Mouse (Mus musculus): Measurements from ENCODE around the gene Nipal1. TPM values are rescaled to one million over a fixed set of nuclear protein-coding genes. Genes with fewer than 3 reads are reported as not detected.

Nipal1 gene
- not detected in 2 replicates for total RNA-seq (2015; ENCODE audit: low replicate concordance)
- not detected in 2 replicates for total RNA-seq (2017; ENCODE audit: low replicate concordance)

DNA sequence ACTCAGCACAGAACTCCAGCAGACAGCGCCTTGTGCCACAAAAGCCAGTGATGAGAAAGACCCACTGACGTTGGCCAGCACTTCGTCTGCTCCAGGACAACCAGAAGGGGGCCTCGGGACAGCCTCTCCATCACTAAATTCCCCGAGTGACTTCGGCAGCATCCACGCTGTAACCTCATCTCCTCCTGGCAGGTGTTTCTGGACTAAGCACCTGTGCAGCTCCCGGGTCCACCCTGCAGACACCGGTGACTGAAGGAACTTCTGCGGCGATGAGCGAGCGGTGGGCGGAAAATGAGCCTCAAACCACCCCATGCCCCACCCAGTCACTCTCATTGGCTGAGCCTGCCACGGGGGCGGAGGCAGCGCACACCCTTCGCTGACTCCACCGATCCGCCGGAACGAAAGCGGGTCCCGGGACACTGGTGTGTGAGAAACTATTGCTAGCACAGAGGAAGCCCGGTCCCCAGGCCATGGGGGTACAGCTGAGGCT lies at the start of gene Nipal1:
Gene Nipal1 (plus strand): TSS at position 378 of the 490 bp plus-strand sequence.
- ATAC-seq (replicated peaks; ENCODE audit: low FRiP score, poor library complexity, severe bottlenecking): peak; percentile 97

DNA sequence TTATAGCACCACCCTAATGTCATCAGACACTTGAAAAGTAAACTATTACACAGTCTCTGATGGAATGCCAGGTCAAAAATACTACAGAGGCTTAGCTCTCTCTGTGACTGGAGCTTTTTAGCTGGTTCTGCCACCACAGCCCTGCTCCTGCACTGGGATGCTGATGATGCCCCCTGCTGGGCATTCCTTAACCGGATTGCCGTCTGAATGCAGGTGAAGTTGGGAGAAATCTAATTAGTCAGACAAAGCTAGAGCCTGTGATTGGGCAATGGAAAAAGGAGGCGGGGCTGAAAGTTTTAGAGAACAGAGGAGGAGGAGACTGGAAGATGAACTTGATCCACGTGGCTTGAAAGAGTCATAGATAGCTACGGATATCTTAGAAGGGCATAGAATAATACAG lies 46.6 kb upstream of the Nipal1 start:
- ATAC-seq (replicated peaks; ENCODE audit: low FRiP score, poor library complexity, severe bottlenecking): no peak

DNA sequence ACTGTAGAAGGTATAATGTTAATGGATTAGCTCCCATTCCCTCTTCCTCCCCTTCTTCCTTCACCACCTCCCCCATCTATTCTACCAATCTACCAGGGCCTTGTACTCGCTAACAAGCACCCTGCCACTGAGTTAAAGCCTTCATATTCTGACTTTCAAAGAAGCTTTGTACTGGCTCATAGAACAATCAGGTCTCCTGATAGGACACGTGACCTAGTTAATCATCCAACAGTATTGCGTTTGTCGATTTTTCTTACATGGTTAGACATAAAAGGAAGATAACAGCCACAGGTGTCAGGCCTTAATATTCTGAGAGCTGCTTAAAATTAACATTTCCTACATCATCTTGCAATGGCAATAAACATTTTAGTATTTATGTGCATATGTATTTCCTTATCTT lies 44.5 kb upstream of the Nipal1 start:
- ATAC-seq (replicated peaks; ENCODE audit: low FRiP score, poor library complexity, severe bottlenecking): no peak

DNA sequence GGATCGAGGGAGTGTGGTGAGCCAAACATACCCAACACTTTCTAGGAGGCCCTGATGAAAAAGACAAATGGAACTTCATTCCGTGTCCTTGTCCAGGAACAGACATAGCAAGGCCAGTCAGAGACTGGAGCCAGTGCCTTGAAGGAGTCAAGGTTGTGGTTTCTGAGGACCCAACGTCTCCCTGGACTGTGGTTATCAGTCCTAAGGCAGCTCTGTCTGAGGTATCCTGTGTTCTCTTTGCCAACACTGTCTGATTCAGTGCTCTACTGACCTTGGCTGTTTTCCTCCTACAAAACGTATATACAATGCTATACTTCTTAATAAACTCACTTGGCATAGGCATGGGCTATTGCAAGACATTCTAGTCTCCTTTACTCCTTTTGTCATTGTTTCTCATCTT lies 30.2 kb upstream of the Nipal1 start:
- ATAC-seq (replicated peaks; ENCODE audit: low FRiP score, poor library complexity, severe bottlenecking): no peak

DNA sequence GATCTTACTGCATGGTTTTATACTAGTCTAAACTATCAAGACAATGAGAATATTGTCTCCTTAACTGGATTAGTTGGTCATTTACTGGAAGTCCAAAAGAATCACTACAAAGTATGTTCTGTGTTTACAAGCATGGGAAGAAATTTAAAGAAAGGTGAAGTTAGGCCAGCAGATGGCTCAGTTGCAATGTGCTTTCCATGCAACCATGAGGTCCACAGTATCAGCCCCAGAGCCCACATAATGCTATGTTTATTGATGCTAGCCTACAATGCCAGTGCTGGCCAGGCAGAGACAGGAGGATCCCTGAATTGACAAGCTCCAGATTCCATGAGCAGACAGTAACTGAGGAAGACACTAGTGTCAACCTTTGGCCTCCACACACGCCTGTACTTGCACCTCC lies 26.6 kb upstream of the Nipal1 start:
- no peak for ATAC-seq (replicated peaks; ENCODE audit: low FRiP score, poor library complexity, severe bottlenecking)

DNA sequence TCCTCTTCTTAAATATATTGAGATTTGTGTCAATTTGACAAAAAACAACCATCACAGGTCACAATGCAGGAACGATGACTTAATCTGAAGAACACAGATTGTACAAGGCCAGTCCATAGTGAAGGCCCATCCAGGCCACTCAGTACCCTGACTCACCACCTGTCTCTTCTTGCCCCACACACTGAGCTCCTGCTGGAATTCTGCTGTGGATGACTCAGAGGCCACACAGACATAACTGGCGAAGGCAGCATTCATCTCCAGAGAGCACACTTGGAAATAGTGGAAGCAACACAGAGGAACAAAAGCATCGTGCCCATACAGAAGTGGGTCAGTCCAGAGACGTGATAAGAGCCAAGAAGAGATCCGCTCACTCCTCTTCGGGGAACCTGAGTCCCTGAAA lies 17.6 kb upstream of the Nipal1 start:
- ATAC-seq (replicated peaks; ENCODE audit: low FRiP score, poor library complexity, severe bottlenecking): no peak

DNA sequence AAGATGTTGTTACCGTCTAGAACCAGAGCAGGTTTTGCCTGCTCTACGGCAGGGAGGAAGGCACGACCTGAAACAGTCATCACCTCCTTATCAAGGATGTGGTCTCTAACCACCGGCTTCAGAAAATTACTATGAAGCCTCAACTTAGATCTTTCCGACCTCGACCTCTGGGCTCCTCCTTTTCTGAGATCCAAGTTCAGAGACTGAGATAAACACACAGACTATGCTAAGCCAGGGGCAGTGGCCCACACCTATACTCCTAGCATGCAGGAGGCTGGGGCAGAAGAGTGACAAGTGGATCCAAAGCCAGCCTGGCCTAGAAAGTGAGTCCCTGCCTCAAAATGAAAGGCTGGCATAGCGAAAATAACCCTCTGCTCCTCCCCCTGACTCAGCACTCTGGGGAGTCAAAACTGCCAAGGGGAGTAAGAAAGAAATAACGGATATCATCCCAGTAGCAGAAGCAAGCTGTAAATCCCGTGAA lies 12.8 kb upstream of the Nipal1 start:
- ATAC-seq (replicated peaks; ENCODE audit: low FRiP score, poor library complexity, severe bottlenecking): no peak

DNA sequence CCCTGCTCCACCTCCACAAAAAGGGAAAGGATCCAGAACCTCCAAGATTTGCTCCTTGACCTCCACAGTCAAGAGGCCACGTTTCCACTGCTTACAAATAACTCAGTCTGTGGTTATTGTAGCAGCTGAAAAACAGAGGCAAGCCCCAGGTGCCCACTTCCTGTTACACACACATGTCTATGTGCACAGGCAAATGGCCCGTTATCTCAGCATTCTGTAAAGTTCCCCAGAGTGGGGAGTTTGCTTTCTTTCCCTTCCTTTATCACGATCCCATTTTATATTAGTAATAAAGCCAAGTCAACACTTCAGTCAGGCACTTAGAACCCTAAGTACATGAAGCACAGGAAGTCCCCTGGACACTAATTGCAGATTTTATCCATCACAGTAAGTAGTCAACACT lies 11.5 kb upstream of the Nipal1 start:
- ATAC-seq (replicated peaks; ENCODE audit: low FRiP score, poor library complexity, severe bottlenecking): no peak

DNA sequence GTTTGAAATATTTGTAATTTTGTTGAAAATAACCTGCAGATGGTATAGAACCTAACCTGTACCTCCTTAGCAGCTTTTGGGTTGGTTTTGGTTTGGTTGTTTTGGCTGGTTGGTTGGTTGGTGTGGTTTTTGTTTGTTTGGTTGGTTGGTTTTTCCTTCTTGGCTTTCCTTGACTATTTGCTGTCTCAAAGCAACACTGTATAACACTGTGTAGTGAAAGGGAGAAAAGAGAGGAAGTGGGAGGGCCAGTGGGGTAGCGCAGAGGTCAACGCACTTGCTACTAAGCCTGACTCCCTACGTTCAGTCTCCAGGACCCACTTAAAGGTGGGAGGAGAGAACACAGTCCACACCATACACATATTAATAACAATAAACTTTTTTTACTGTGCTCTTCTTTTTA lies 11.0 kb upstream of the Nipal1 start:
- no peak for ATAC-seq (replicated peaks; ENCODE audit: low FRiP score, poor library complexity, severe bottlenecking)

DNA sequence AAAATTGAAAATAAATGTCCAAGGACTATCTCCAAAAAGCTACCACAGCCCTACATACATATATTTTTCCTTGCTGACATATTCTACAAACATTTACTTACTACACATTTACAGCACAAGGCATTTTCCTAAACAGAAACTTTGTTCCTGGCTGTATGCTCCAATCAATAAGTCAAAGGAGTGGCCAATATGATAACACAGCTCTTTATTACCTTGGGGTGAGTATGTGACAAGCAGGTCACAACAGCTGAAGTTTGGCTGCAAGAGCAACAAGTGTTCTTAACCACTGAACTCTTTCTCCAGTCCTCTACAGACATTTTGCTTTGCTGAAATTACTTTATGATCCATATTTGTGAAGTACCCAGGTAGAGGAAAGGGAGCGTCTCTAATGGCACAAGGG lies 7.5 kb upstream of the Nipal1 start:
- no peak for ATAC-seq (replicated peaks; ENCODE audit: low FRiP score, poor library complexity, severe bottlenecking)

DNA sequence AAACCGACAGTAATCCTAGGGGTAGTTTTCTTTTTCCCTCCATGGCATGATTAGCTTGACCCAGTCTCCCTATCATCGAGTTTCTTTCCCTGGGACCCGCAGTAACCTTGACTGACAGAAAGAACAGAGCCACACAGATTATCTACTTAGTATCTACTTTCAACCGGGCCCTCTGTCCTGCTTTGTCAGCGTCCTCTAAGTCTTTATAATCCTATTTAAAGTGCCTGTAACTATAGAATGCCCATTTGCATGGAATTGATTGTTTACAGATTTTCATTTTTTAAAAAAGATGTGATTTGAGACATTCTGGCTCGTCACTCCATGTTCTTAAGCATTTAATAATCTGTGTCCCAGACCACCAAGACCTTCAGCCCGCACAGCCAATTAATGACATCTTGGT lies 3.9 kb upstream of the Nipal1 start:
- ATAC-seq (replicated peaks; ENCODE audit: low FRiP score, poor library complexity, severe bottlenecking): no peak

DNA sequence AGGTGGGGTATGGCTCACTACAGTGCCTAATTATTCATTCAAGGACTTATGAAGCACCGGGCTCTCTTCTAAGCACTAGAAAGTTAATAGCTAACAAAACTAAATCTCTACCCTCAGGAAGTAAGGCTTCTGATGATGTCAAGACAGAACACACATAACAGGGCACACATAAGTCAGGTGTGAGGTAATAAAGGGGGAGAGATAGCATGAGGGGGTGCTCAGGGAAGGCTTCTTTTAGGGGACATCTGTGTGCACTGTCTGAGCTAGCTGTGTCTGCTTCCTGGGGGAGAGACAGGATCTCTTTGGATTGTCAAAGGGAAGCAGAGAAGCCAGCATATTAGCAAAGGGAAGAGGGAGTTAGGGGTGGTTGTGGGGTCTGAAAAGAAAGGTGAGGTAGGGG lies 3.4 kb upstream of the Nipal1 start, which contains the start of gene Cnga1:
Gene Cnga1 (minus strand): TSS at position 101 of the 400 bp plus-strand sequence.
- no peak for ATAC-seq (replicated peaks; ENCODE audit: low FRiP score, poor library complexity, severe bottlenecking)

DNA sequence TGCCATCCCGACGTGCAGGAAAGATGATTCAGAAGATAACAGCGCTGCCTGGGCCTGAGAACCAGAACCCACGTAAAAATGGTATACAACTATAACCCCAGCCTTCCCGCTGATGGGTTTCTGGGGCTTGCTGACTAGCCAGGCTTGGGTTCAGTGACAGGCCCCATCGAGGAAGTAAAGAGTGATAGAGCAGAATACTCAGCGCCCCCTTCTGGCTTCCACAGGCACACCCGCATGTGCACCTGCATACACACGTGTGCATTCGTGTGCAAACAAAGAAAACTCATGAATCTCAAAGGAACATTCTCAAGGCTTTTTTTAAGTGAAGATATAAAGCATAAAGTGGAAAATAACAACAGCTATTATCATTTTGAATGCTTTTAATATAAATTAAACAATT lies 1.5 kb upstream of the Nipal1 start:
- no peak for ATAC-seq (replicated peaks; ENCODE audit: low FRiP score, poor library complexity, severe bottlenecking)

DNA sequence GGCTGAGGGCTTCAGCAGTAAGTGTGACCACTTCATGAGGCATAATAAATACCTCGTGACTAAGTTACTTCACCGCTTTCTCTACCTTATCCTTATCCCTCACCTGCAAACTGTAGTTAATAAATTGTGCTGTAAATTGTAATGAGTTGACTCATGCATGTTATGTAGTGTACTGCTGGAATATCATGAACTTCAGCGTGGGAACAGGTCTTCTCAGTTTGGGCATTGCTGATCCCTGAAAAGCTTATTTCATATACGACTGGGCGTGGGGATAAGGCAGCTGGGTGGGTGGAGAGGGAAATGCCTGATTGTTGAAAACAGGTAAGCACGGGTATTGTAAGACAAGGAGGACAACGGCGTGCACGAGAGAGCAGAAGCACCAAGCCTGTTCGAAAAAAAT lies 599 bp upstream of the Nipal1 start:
- no peak for ATAC-seq (replicated peaks; ENCODE audit: low FRiP score, poor library complexity, severe bottlenecking)

DNA sequence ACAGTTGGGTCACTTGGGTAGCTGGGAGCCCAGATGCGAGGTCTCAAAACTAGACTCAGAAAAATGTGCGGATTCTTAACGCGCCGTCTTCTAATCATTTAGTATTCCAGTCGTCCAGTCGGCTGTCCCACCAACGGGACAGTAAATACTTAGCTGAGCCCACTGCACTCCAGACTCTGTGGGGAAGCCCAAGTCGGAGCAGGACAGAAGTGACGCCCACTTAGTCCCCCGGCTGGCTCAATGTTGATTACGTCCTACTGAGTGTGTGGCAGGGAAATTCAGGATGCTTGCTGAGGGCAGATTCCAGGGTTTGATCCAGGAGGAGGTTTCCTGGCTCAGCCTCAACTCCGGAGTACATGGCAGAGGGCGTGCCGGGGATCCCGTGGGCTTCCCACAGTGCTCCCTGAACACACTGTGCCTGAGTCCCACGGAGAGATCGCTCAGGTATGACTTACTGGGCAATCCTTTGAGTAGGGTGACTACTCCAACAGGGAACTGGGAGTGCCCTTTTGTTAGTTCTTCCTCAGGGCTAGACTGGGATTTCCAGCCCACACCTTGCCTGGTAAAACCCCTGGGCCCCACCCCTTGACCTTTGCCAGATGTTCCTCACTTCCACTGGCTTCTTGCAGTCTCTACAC lies 482 bp downstream of the Nipal1 start:
- ATAC-seq (replicated peaks; ENCODE audit: low FRiP score, poor library complexity, severe bottlenecking): no peak

DNA sequence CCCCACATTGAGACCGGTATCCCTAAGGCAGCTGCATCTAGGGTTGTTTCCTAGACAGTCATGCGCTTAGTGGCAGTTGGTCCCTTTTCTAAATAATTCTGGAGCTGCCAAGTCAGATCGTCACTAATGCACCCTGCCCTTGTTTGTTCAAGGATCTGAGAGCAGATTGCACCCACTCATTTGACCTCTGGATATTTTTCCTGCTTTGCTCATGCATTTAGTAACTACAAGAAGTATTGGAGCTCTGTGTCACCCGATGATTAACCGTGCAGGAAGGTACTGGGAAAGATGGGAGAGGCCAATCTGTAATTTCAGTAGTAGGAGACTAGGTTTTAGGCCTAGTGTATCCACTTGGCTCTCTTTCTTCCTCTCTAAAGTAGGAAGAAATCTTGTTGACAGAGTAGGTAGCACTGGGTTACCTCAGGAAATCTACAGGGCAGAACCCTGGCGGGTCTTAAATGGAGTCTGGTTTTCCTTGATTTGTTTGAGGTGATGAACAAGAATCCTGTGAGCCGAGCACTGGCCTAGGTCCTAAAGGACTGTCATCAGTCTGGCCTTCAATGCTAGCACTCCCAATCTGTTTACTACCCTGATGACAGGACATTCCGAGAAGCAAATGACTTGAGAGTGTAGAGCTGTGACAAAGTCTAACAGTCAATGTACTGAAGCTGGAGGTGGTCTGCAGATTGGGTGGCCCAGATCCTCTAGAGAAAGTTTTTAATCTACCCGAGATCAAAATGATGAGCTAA lies 1.6 kb downstream of the Nipal1 start:
- no peak for ATAC-seq (replicated peaks; ENCODE audit: low FRiP score, poor library complexity, severe bottlenecking)

DNA sequence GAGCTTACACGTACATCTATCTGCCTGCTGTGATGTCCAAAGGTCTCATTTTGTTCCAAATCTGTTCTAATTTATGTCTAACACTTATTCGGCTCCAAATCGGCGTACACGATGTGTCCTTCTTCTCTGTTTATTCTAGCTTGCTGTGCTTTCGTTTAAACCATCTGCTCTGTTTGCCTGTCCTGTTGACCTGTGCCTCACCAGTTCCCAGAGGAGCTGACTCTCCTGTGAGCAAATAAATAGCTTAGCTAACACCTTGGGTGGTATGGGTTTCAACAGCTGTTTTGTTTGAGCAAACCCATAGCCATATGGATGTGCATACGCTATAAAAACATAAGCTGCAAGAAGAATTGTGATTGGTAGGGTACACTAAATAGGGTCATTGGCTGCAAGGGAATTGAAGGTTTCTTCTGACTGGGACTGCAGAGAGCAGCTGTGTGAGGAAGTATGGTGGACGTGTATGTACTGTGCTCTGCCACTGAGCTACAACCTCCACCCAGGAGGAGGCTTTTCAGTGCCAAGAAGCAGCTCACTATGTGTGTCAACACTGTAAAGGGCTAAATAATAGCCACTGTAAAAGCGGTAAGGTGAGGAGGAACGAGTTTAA lies 5.6 kb downstream of the Nipal1 start:
- no peak for ATAC-seq (replicated peaks; ENCODE audit: low FRiP score, poor library complexity, severe bottlenecking)

DNA sequence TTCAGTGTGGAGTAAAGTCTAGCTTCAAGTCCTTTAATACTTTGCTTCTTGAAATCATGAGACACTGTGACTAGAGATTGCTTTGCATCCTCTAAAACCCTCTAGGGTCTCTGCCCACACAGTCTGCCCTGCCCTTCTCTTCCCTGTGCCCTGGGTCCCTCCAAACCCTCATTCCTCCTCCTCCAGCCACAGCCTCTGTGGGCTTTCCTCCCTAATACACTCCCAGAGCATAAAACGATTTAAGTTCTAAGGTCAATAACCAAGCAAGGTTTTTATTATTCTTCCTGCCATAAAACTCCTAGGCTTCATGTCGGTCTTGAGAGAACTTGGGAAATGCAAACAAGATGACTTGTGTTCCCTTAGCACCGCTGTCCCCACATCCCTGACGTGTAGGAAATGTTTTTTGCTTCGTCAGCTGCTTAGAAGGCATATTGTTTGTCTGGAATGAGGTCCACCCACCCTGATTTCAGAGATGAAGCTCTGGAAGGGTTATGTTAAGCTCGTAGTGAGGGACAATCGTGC lies 8.7 kb downstream of the Nipal1 start:
- no peak for ATAC-seq (replicated peaks; ENCODE audit: low FRiP score, poor library complexity, severe bottlenecking)

DNA sequence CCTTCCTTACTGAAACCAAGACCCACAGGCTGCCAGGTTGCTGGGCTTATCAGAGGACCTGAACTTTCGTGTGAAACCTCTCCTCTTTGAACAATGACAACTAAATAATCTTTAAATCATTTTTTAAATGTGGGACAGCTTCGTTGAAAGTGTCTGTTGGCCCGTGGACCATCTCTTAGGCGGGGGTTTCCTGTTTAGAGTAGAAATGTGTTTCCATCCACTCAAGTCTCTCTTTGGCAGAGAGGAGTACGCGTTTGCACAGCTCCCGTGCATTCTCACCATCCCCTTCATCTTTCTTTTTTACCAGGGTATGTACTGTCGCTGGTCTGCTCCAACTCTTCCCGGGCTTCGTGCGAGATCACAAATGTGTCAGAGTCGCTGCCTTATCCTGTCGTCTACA lies 10.8 kb downstream of the Nipal1 start:
- no peak for ATAC-seq (replicated peaks; ENCODE audit: low FRiP score, poor library complexity, severe bottlenecking)

DNA sequence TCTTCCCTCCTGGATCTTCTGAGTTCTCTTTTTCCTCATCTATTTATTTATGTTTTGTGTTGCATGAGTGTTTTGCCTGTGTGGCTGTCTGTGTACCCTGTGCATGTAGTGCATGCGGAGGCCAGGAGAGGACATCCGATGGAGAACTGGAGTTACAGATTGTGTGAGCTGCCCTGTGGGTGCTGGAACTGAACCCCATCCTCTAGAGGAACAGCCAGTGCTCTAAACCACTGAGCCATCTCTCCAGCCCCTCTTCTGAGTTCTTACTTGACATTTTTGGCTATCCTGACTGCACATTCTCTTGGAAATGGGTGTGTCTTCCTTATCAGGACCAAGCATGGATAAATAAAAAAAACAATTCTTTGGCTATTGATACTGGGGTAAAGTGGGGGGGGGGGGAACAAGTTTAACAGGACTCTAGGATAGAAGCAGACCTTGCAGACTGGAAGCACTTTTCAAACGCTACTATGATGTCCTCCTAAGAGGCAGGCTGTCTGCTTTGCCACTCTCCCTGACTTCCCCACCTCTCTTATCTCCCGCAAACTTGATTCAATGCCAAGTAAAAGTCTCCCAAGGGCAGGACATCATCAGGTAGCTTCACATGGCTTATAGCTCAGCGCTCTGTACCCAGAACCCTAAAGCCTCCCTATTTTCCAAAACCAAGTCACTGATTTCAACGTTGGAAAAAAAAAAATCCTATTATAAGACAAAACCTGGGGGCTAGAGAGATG lies 13.6 kb downstream of the Nipal1 start:
- no peak for ATAC-seq (replicated peaks; ENCODE audit: low FRiP score, poor library complexity, severe bottlenecking)
